Mouse (Mus musculus): ENCODE measurements at regions not wholly inside any gene's neighbourhood (a gene's known extent, or its start where the extent isn't known, plus 50 kb on each side); places are given as distances from the start of the nearest gene placed in this dataset.

- peak; percentile 23 to 33 for DNase-seq (ENCODE audit: low spot score in 2 of 2)
Observed at GRCm38 (mm10) chr2:98439532-98439931, 222.5 kb upstream of the Gm10801 start.

- DNase-seq (ENCODE audit: low spot score in 2 of 2) = no peak
Observed at GRCm38 (mm10) chr2:98481533-98481932, 180.5 kb upstream of the Gm10801 start.
